Mouse (Mus musculus) heart, postnatal 0 days (tissue): ENCODE results near the gene Ethe1. TPM values are rescaled to one million over a fixed set of nuclear protein-coding genes. Genes with fewer than 3 reads are reported as not detected.

Experiments used
- ATAC-seq: fragments of 200-750 bp; cut with Nextera tagmentation; 2 replicates; pipeline ENCODE4 v1.8.0; 2017; ENCODE audit warnings: low read depth, moderate number of reproducible peaks, moderate library complexity; ENCODE audit not compliant: insufficient read depth
- DNase-seq: peaks from one replicate; pipeline ENCODE4 v3.0.0-alpha.2; 2016; ENCODE audit warnings: low spot score
- H3K27ac ChIP-seq: fragments of 300-500 bp; sonication (generic); 2 replicates; pipeline ENCODE4 v1.5.1; 2014; ENCODE audit warnings: low read depth, mild to moderate bottlenecking
- H3K27me3 ChIP-seq: fragments of 300-500 bp; sonication (generic); 2 replicates; pipeline ENCODE4 v1.6.1; 2014; ENCODE audit warnings: low read length, mixed read lengths; ENCODE audit not compliant: control insufficient read depth, insufficient read depth
- H3K36me3 ChIP-seq: fragments of 300-500 bp; sonication (generic); replicated peaks from 2 replicates; pipeline ENCODE4 v1.6.1; 2014; ENCODE audit warnings: low read length, mixed read lengths; ENCODE audit not compliant: control insufficient read depth, insufficient read depth
- H3K4me1 ChIP-seq: fragments of 300-500 bp; sonication (generic); 2 replicates; pipeline ENCODE4 v1.6.1; 2014; ENCODE audit warnings: antibody characterized with exemption; ENCODE audit not compliant: control insufficient read depth, insufficient read depth
- H3K4me2 ChIP-seq: fragments of 300-500 bp; sonication (generic); 2 replicates; pipeline ENCODE4 v1.6.1; 2014; ENCODE audit warnings: low read depth, mild to moderate bottlenecking, low read length, moderate library complexity
- H3K4me3 ChIP-seq: fragments of 300-500 bp; sonication (generic); 2 replicates; pipeline ENCODE4 v1.5.1; 2014; ENCODE audit warnings: low read depth, low read length
- H3K9ac ChIP-seq: fragments of 300-500 bp; sonication (generic); replicated peaks from 2 replicates; pipeline ENCODE4 v1.6.1; 2014; ENCODE audit warnings: low read depth, low read length, mixed read lengths
- H3K9me3 ChIP-seq: fragments of 300-500 bp; sonication (generic); replicated peaks from 2 replicates; pipeline ENCODE4 v1.6.1; 2016; ENCODE audit warnings: low read length; ENCODE audit not compliant: control insufficient read depth
- CTCF ChIP-seq: IDR thresholded peaks from 2 replicates; pipeline ENCODE4 v1.5.1; 2016; ENCODE audit warnings: antibody characterized with exemption, control low read depth, low read depth
- EP300 ChIP-seq: IDR thresholded peaks from 2 replicates; pipeline ENCODE4 v1.6.1; 2016; ENCODE audit warnings: antibody characterized with exemption, low read depth
- WGBS: fragments of 180-500 bp; shearing (Covaris S2); extraction: QIAGEN DNeasy Blood & Tissue Kit; methylation state at CpG from one replicate; pipeline ENCODE4 v1.1.7; 2014; 5-methylcytosine and 5-hydroxymethylcytosine counted together
- polyA plus RNA-seq: library from polyadenylated mRNA; unstranded; fragments of >200 nt; fragmentation: Nextera tagmentation; extraction: Ambion mirVana; gene quantifications from 2 replicates; pipeline ENCODE4 v1.2.1, GENCODE M21; 2015
- total RNA-seq: library from RNA; depleted of rRNA; stranded (reverse); fragments of >200 nt; gene quantifications from 2 replicates; pipeline ENCODE4 v1.2.3, GENCODE M21; 2014; ENCODE audit warnings: low replicate concordance

The Ethe1 gene
- total and polyA plus RNA-seq, 2 experiments from 2014 or later = 21.5 to 42.2 TPM

- peaks cover 8% of the 10 kb centered on the region for H3K36me3 ChIP-seq
- ATAC-seq (no peak), DNase-seq (no peak)
- H3K27ac ChIP-seq = no peak overlapping the region
- 71% methylated on average over 2 of the region's 2 CpGs for WGBS
- H3K4me2 ChIP-seq = no peak overlapping the region
- no peak overlapping the region for H3K9ac ChIP-seq
- peaks cover 4% of the 10 kb centered on the region; the same call in 1 of the 2 replicates for H3K4me1 ChIP-seq
- TF ChIP-seq EP300 (no peak), CTCF (no peak)
- H3K4me3 ChIP-seq = no peak overlapping the region
- no peaks in the 10 kb centered on the region for H3K27me3 ChIP-seq
- H3K9me3 ChIP-seq = no peaks in the 10 kb centered on the region
These were observed 42.8 kb upstream of the Ethe1 start for GRCm38 (mm10) chr7:24544506-24544905.

DNA sequence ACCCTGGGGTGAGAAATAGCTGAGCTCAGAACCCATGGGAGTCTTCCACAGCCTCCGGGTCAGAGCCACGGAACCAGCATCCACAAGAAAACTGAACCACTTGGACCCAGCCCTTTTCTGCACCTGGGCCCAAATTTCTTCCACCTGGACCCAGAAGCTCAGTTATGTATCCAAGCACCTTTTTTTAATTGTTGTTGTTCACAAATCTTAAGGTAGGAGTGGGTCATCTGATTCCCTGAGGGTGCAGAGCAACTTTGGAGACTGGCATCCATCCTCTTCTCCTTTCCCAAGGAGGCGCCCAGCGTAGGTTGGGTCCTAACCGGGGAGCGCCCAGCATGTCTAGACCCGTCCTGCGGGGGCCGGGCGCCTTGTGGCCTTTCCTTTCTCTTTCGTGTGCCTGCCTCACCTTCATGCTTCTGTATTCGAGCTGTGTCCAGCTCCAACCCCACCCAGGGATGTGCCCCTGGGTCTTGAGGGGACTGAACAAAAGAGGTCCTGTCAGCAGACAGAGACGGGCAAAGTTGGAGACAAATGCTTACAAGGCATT lies 41.2 kb upstream of the Ethe1 start, which contains the start of the genes Pinlyp and Xrcc1:
TSS of gene Pinlyp (minus strand) at position 51 of the 547 bp plus-strand sequence.
TSS of gene Xrcc1 (plus strand) at position 222 of the 547 bp plus-strand sequence.
- Histone ChIP-seq H3K27me3 (no peaks in the 10 kb centered on the region), H3K36me3 (peaks cover 16% of the 10 kb centered on the region), H3K4me1 (peaks cover 4% of the 10 kb centered on the region; the same call in 1 of the 2 replicates), H3K27ac (peak within 1 kb of the TSS; percentile 24), H3K9ac (peak within 1 kb of the TSS; percentile 82), H3K4me3 (peak within 1 kb of the TSS; percentile 84), H3K9me3 (no peaks in the 10 kb centered on the region), H3K4me2 (peak within 1 kb of the TSS; percentile 85)
- DNase-seq = no peak
- no peak for ATAC-seq
- 29% methylated on average over 13 of the region's 13 CpGs for WGBS
- TF ChIP-seq CTCF (no peak), EP300 (no peak)

- peaks cover 4% of the 10 kb centered on the region; the same call in 1 of the 2 replicates for H3K4me1 ChIP-seq
- H3K27ac ChIP-seq = peak overlapping the region; percentile 24
- DNase-seq (peak; percentile 100), ATAC-seq (peak; percentile 100)
- peaks cover 16% of the 10 kb centered on the region for H3K36me3 ChIP-seq
- H3K9me3 ChIP-seq = no peaks in the 10 kb centered on the region
- peak overlapping the region; percentile 85 for H3K4me2 ChIP-seq
- WGBS = under 1% methylated on average over 51 of the region's 57 CpGs
- H3K4me3 ChIP-seq = peak overlapping the region; percentile 84
- TF ChIP-seq EP300 = no peak
- no peak for TF ChIP-seq CTCF
- H3K9ac ChIP-seq = peak overlapping the region; percentile 82
- H3K27me3 ChIP-seq = no peaks in the 10 kb centered on the region
These were observed 40.5 kb upstream of the Ethe1 start for GRCm38 (mm10) chr7:24546634-24547389.

DNA sequence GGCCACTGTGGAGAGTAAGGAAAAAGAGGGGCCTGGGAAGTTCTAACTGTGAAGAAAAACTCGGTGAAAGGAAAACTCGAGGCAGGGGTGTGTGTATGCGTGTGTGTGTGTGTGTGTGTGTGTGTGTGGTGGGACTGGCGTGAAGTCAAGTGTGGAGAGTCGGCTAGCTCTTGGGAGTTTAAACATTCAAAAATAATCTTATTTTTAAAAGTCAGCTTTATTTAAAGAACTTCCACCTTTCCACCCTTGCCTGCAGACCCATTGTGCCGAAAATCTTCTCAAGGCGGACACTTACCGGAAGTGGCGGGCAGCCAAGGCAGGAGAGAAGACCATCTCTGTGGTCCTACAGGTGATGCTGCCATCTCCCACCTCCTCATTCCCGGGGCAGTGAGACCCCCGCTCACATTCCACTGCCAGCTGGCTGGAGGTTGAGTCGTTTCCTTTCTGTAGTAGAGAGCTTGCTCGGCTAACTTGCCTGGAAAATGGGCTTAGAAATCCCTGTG lies 39.8 kb upstream of the Ethe1 start:
- Histone ChIP-seq H3K9me3 (no peaks in the 10 kb centered on the region), H3K4me1 (peaks cover 4% of the 10 kb centered on the region; the same call in 1 of the 2 replicates), H3K4me2 (peak overlapping the region; percentile 85), H3K36me3 (peaks cover 23% of the 10 kb centered on the region), H3K27ac (0 out of 2 replicates have a peak overlapping the region, but pooled peaks have one; percentile 14), H3K27me3 (no peaks in the 10 kb centered on the region), H3K4me3 (peak overlapping the region; percentile 84), H3K9ac (peak overlapping the region; percentile 82)
- 20% methylated on average over 13 of the region's 13 CpGs for WGBS
- no peak for ATAC-seq
- no peak for TF ChIP-seq EP300
- TF ChIP-seq CTCF = no peak
- no peak for DNase-seq

DNA sequence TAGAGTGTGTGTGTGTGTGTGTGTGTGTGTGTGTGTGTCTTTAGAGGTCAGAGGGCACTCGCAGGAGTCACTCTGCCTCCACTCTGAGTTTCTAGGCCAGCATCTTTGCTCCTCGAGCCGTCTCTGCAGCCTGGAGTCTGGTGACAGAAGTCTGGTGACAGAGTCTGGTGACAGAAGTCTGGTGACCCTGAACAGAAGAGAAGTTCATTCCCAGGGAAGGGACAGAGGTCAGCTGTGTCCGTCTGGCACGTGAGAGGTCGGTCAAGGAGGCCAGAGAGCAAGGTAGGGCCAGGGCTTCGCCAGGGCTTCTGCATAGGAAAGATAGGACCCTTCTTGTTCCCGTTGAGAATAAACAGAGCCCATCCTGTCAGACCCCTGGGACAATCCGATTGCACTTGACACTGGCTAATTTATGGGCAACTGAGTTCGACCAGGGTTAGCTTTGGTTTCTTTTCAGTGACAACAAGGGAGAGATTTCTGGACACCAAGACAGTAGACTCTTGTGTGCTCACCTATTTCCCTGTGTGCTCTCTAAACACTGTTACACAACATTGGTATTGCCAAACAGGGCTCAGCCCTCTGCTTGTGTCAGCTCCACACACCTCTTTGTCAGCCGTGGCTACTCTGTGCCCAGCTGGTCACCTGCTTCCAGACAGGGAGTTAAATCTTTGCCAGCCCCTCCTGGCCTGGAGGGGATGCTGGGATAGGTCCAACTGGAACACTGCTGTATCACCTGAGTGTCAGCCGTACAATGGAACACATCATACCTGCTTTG lies 35.2 kb upstream of the Ethe1 start:
- DNase-seq (no peak), ATAC-seq (no peak)
- Histone ChIP-seq H3K4me1 (no peaks in the 10 kb centered on the region), H3K4me3 (no peak overlapping the region), H3K9me3 (no peaks in the 10 kb centered on the region), H3K27ac (no peak overlapping the region), H3K27me3 (no peaks in the 10 kb centered on the region), H3K4me2 (no peak overlapping the region), H3K36me3 (peaks cover 37% of the 10 kb centered on the region), H3K9ac (no peak overlapping the region)
- 79% methylated on average over 12 of the region's 12 CpGs for WGBS
- TF ChIP-seq EP300 (no peak), CTCF (no peak)
